Mouse (Mus musculus) lung, postnatal 36 days (tissue): ENCODE results near the gene Gdi2.
"Not testable (repeated sequence)": the region's sequence is repeated elsewhere in the genome, so short reads cannot be mapped to it uniquely, and the experiment has no call there.

Source experiments
- DNase-seq: peaks from one replicate; pipeline ENCODE4 v3.0.0; 2022; ENCODE audit warnings: mixed read lengths

Gdi2 gene

GRCm38 (mm10) chr13:3537594-3538222 lies at the start of gene Gdi2:
TSS of gene Gdi2 (plus strand) at chr13:3538063.
- DNase-seq, result peak; percentile 97

GRCm38 (mm10) chr13:3495526-3495925 lies 42.3 kb upstream of the Gdi2 start:
- DNase-seq, result no peak

- peak; percentile 15 for DNase-seq
These were observed 36.8 kb upstream of the Gdi2 start for GRCm38 (mm10) chr13:3501014-3501413.

GRCm38 (mm10) chr13:3515351-3515750 lies 22.5 kb upstream of the Gdi2 start:
- DNase-seq, result peak; percentile 23

- DNase-seq, result not testable (repeated sequence)
These were observed 18.5 kb upstream of the Gdi2 start for GRCm38 (mm10) chr13:3519357-3519756.

GRCm38 (mm10) chr13:3519994-3520393 lies 17.9 kb upstream of the Gdi2 start:
- DNase-seq, result not testable (repeated sequence)

GRCm38 (mm10) chr13:3523459-3523858 lies 14.4 kb upstream of the Gdi2 start:
- no peak for DNase-seq

- no peak for DNase-seq
These were observed 13.9 kb upstream of the Gdi2 start for GRCm38 (mm10) chr13:3523946-3524345.

- no peak for DNase-seq
These were observed 12.2 kb upstream of the Gdi2 start for GRCm38 (mm10) chr13:3525611-3526051.

GRCm38 (mm10) chr13:3526328-3526727 lies 11.5 kb upstream of the Gdi2 start:
- peak; percentile 65 for DNase-seq

- DNase-seq, result no peak
These were observed 7.4 kb upstream of the Gdi2 start for GRCm38 (mm10) chr13:3530451-3530850.

- DNase-seq, result not testable (repeated sequence)
These were observed 6.7 kb upstream of the Gdi2 start for GRCm38 (mm10) chr13:3531176-3531575.

- no peak for DNase-seq
These were observed 6.1 kb upstream of the Gdi2 start for GRCm38 (mm10) chr13:3531692-3532320.

GRCm38 (mm10) chr13:3532451-3532850 lies 5.4 kb upstream of the Gdi2 start:
- no peak for DNase-seq

- no peak for DNase-seq
These were observed 3.7 kb upstream of the Gdi2 start for GRCm38 (mm10) chr13:3534146-3534545.

- DNase-seq, result peak; percentile 88
These were observed 533 bp downstream of the Gdi2 start for GRCm38 (mm10) chr13:3538223-3538968.

GRCm38 (mm10) chr13:3538969-3539562 lies 1.2 kb downstream of the Gdi2 start:
- no peak for DNase-seq

GRCm38 (mm10) chr13:3540166-3540565 lies 2.3 kb downstream of the Gdi2 start:
- no peak for DNase-seq

GRCm38 (mm10) chr13:3541159-3541782 lies 3.4 kb downstream of the Gdi2 start:
- DNase-seq, result no peak

GRCm38 (mm10) chr13:3544077-3544874 lies 6.4 kb downstream of the Gdi2 start:
- no peak for DNase-seq

- DNase-seq, result no peak
These were observed 7.1 kb downstream of the Gdi2 start for GRCm38 (mm10) chr13:3544925-3545324.

- no peak for DNase-seq
These were observed 9.5 kb downstream of the Gdi2 start for GRCm38 (mm10) chr13:3547410-3547809.
